Mouse (Mus musculus) myocyte (in vitro differentiated cells): ENCODE measurements around the gene Dnm1. TPM values are rescaled to one million over a fixed set of nuclear protein-coding genes. Genes with fewer than 3 reads are reported as not detected.
A peak's percentile ranks its signal among the peaks of the same experiment; 100 is the strongest.

Source experiments
- H3K27me3 ChIP-seq: one replicate; pipeline ENCODE4 v1.6.1; 2011; ENCODE audit not compliant: control insufficient read depth, insufficient read depth, insufficient read length
- H3K36me3 ChIP-seq: one replicate; pipeline ENCODE4 v1.6.1; 2011; ENCODE audit not compliant: control insufficient read depth, insufficient read depth
- H3K4me2 ChIP-seq: one replicate; pipeline ENCODE4 v1.6.1; 2011; ENCODE audit warnings: low read depth, control low read depth
- H3K4me3 ChIP-seq: one replicate; pipeline ENCODE4 v1.5.1; 2011; ENCODE audit warnings: mild to moderate bottlenecking, control low read depth, moderate library complexity
- H3K79me2 ChIP-seq: one replicate; pipeline ENCODE4 v1.6.1; 2011; ENCODE audit not compliant: control insufficient read depth, insufficient read depth
- H3ac ChIP-seq: one replicate; pipeline ENCODE4 v1.6.1; 2011; ENCODE audit not compliant: control insufficient read depth, insufficient read length
- CEBPB ChIP-seq: IDR thresholded peaks from 2 replicates; pipeline ENCODE4 v1.6.1; 2011; ENCODE audit warnings: mild to moderate bottlenecking, moderate library complexity; ENCODE audit not compliant: poor library complexity, insufficient read depth, severe bottlenecking
- E2F4 ChIP-seq: IDR thresholded peaks from one replicate; pipeline ENCODE4 v1.6.1; 2011; ENCODE audit warnings: mild to moderate bottlenecking, control low read depth, moderate library complexity; ENCODE audit not compliant: insufficient read depth
- MAX ChIP-seq: IDR thresholded peaks from one replicate; pipeline ENCODE4 v1.6.1; 2011; ENCODE audit warnings: low read depth, mild to moderate bottlenecking, control low read depth
- MYOD1 ChIP-seq, 3 experiments: IDR thresholded peaks; one replicate each; pipeline ENCODE4 v1.6.1; 2011; ENCODE audit warnings: control low read depth in 2 of 3, low read depth in 2 of 3, mild to moderate bottlenecking in 2 of 3, moderate library complexity in 1 of 3; ENCODE audit not compliant: insufficient read length in 2 of 3, control insufficient read depth in 1 of 3
- MYOG ChIP-seq, 3 experiments: IDR thresholded peaks; one replicate each; pipeline ENCODE4 v1.6.1; 2011; ENCODE audit warnings: control low read depth in 2 of 3, low read depth in 2 of 3, mild to moderate bottlenecking in 2 of 3; ENCODE audit not compliant: insufficient read length in 2 of 3, control insufficient read depth in 1 of 3, insufficient read depth in 1 of 3
- POLR2A ChIP-seq: IDR thresholded peaks from one replicate; pipeline ENCODE4 v1.6.1; 2011; ENCODE audit warnings: low read depth, mild to moderate bottlenecking, control low read depth, moderate library complexity; ENCODE audit not compliant: insufficient read length
- POLR2AphosphoS2 ChIP-seq: IDR thresholded peaks from one replicate; pipeline ENCODE4 v1.6.1; 2011; ENCODE audit warnings: low read depth, control low read depth; ENCODE audit not compliant: insufficient read length
- REST ChIP-seq: IDR thresholded peaks from one replicate; pipeline ENCODE4 v1.6.1; 2011; ENCODE audit warnings: mild to moderate bottlenecking, control low read depth, moderate library complexity; ENCODE audit not compliant: insufficient read depth, insufficient read length
- SRF ChIP-seq: IDR thresholded peaks from one replicate; pipeline ENCODE4 v1.6.1; 2011; ENCODE audit warnings: low read depth; ENCODE audit not compliant: control insufficient read depth, insufficient read length
- TCF12 ChIP-seq: IDR thresholded peaks from one replicate; pipeline ENCODE4 v1.6.1; 2011; ENCODE audit warnings: mild to moderate bottlenecking, control low read depth; ENCODE audit not compliant: poor library complexity, insufficient read depth, severe bottlenecking
- TCF3 ChIP-seq: IDR thresholded peaks from one replicate; pipeline ENCODE4 v1.6.1; 2011; ENCODE audit warnings: low read depth, control low read depth; ENCODE audit not compliant: insufficient read length
- USF1 ChIP-seq: IDR thresholded peaks from one replicate; pipeline ENCODE4 v1.6.1; 2011; ENCODE audit warnings: low read depth, mild to moderate bottlenecking, control low read depth, moderate library complexity
- polyA plus RNA-seq: library from polyadenylated mRNA; unstranded; fragments of >200 nt; fragmentation: generic; extraction: Trizol; gene quantifications from one replicate; pipeline ENCODE4 v1.2.1, GENCODE M21; 2012; ENCODE audit warnings: missing spikeins

The Dnm1 gene
- polyA plus RNA-seq, 1 experiment, result 44.0 TPM

DNA sequence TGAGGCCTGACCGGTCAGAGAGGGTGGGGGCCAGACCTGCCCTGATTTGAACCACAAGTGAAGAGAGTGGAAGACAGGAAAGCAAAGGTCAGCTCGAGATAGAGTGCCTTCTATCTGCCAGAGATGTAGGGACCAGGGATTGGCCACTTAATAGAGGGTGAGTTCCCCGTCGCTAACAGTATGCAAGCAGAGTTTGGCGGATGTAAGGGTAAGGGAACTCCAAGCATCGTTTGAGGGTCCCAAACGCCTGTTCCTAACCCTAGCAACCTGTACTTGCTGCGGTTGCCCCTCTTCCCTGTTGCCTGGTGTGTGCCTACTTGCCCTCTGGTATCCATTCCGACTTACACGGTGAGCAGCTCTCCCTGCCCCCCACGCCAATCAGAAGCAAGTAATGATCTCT is 32.4 kb downstream of the Dnm1 start:
- no peaks in the 10 kb centered on the region for H3K79me2 ChIP-seq
- H3K4me3 ChIP-seq, result no peak overlapping the region
- H3K4me2 ChIP-seq, result no peak overlapping the region
- no peaks in the 10 kb centered on the region for H3K36me3 ChIP-seq
- H3ac ChIP-seq, result no peak overlapping the region
- no peaks in the 10 kb centered on the region for H3K27me3 ChIP-seq
- TF ChIP-seq POLR2A (no peak), CEBPB (no peak), TCF12 (no peak), TCF3 (no peak), MAX (no peak), E2F4 (no peak), SRF (no peak)

DNA sequence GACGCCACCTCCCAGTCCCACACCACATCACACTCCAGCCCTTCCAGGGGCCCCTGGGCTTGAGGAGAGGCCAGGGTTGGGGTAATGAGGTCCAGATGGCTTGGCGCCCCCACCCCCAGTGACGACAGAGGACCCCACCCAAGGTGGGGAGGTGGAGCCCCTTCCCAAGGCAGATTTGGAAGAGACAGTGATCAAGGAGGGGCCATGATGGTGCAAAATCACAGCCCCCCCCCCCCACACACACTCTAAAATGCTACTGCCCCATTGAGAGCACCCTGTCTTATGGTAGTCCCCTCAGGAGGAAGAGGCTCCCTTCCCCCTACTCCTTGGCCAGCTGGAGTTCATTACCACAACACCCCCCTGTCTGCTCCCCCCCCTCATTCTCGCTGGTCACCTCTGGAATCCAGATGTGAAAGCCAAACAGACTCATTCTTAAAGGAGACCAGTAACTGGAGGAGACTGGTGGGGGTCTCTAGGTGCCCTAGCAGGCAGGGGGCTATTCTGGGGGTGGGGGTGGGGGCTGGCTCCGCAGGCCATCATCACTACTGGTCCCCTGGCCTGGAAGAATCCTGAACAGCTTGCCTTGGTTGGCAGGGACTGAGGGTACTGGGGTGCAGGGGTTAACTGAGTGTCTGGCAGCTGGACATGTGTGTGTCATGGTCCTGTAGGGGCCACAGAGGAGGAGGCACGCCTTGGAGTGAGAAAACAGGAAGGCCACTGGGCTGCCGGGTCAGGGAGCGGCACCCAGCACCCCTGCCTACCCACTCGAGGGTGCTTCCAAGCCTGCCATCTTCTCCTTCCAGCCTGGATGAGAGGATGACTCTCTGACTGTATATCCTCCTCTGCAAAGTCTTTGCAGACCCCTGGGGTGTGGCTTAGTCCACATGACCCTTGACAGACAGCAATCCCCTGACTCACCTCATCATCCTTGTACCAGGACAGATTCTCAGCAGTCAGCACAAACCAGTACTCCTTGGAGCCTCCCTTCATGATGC is 33.3 kb downstream of the Dnm1 start:
- no peaks in the 10 kb centered on the region for H3K36me3 ChIP-seq
- TF ChIP-seq TCF3, result no peak
- no peak for TF ChIP-seq SRF
- no peak for TF ChIP-seq MAX
- no peak for TF ChIP-seq MYOG (IDR thresholded peaks at IDR 0.05; ENCODE audit: control insufficient read depth in 1 of 3, insufficient read depth in 1 of 3, insufficient read length in 2 of 3, low read depth in 2 of 3)
- no peak for TF ChIP-seq POLR2A
- no peak overlapping the region for H3ac ChIP-seq
- H3K4me3 ChIP-seq, result no peak overlapping the region
- no peaks in the 10 kb centered on the region for H3K79me2 ChIP-seq
- H3K27me3 ChIP-seq, result no peaks in the 10 kb centered on the region
- H3K4me2 ChIP-seq, result no peak overlapping the region

DNA sequence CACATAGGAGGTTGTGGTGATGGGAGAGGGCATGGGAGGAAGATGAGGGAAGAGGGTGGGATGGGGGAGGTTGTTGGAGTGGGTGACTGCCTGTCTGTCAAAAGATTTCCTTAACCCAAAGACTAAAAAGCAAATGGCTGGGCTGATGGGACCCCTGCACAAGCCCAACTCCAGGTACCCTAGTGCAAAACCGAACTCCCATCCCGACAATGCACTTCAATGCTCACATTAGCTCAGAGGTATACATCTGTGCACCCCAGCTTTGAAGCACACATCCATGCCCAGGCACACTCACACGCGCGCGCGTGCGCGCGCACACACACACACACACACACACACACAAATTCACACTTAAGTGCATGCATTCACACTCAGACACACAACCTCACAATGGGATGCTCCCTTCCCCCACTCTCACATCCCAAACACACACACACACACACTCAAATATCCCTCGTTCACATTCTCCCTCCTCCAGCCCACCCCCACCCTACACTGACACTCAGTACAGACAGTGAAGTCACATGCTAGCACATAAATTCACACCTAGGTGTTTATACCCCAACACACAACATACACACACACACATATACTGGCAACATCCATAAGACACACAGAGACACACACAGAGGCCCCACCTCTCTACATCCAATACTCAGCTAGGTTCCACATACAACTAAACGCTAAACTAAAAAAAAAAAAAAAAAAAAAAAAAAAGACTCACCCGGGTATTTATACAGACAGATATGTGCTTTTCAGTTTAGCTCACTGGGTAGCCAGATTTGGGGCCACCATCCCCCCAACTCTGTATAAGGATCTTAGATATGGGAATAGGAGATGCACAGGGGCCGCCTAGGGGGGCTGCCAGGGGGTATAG is 34.2 kb downstream of the Dnm1 start:
- no peaks in the 10 kb centered on the region for H3K36me3 ChIP-seq
- H3K4me2 ChIP-seq, result peak overlapping the region; percentile 34
- peak overlapping the region; percentile 6 for H3K4me3 ChIP-seq
- TF ChIP-seq SRF, result no peak
- TF ChIP-seq E2F4, result no peak
- TF ChIP-seq MYOD1 (IDR thresholded peaks at IDR 0.05; ENCODE audit: control insufficient read depth in 1 of 3, insufficient read length in 2 of 3, low read depth in 2 of 3), result no peak
- no peak for TF ChIP-seq MAX
- TF ChIP-seq TCF3, result no peak
- no peak for TF ChIP-seq POLR2A
- TF ChIP-seq CEBPB, result no peak
- TF ChIP-seq POLR2AphosphoS2, result no peak
- TF ChIP-seq TCF12, result no peak
- TF ChIP-seq USF1, result no peak
- TF ChIP-seq MYOG (IDR thresholded peaks at IDR 0.05; ENCODE audit: control insufficient read depth in 1 of 3, insufficient read depth in 1 of 3, insufficient read length in 2 of 3, low read depth in 2 of 3), result no peak
- no peak for TF ChIP-seq REST
- H3ac ChIP-seq, result peak overlapping the region; percentile 3
- no peaks in the 10 kb centered on the region for H3K79me2 ChIP-seq
- H3K27me3 ChIP-seq, result no peaks in the 10 kb centered on the region

DNA sequence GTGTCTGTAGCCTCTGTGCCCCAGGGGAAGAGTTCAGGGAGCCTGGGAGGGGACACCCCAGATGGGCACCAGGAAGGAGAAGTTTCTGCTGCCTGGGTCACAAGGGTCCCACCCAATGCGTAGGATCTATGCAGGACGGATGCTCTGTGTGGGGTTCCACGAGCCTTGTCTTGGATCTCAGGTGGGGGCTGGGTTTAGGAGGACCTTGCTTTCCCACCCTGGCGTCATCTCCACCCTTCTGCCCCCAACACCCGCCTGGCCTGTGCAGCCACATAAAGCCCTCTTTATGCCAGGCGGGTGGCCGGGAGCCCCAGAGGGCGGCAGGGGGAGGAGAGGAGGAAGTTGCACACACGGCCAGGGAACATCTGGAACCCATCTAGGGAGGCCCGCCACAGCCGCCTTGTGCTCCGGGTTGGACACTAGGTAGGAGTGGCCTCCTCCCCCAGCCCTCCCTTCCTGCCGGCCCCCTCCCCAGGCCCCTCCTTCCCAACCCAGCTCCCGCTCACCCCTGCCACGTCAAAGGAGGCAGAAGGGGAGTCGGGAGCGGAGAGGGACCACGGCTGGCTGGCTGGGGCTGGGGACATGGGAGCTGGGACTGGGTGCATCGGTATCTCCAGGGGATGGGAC is 35.2 kb downstream of the Dnm1 start:
- H3ac ChIP-seq, result peak overlapping the region; percentile 3
- no peaks in the 10 kb centered on the region for H3K27me3 ChIP-seq
- TF ChIP-seq SRF (no peak), POLR2A (peak; percentile 51), USF1 (no peak)
- peak overlapping the region; percentile 6 for H3K4me3 ChIP-seq
- no peaks in the 10 kb centered on the region for H3K79me2 ChIP-seq
- H3K4me2 ChIP-seq, result peak overlapping the region; percentile 34
- H3K36me3 ChIP-seq, result no peaks in the 10 kb centered on the region
